Mouse (Mus musculus) liver, adult 2 months (tissue): ENCODE measurements at regions not wholly inside any gene's neighbourhood (a gene's known extent, or its start where the extent isn't known, plus 50 kb on each side); places are given as distances from the start of the nearest gene placed in this dataset.

ENCODE experiments used
- DNase-seq: peaks from one replicate; pipeline ENCODE4 v3.0.0-alpha.2; 2011; ENCODE audit warnings: low read depth, low spot score; ENCODE audit errors: extremely low read depth
- H3K27ac ChIP-seq: fragments of 200-500 bp; replicated peaks from 2 replicates; pipeline ENCODE4 v1.5.1; 2012; ENCODE audit warnings: low read depth, mild to moderate bottlenecking, control low read depth, inconsistent platforms, low read length; ENCODE audit not compliant: insufficient read depth
- H3K27me3 ChIP-seq: fragments of 200-500 bp; 2 replicates; pipeline ENCODE4 v1.6.1; 2012; ENCODE audit warnings: mild to moderate bottlenecking, moderate library complexity, low read length, inconsistent platforms; ENCODE audit not compliant: control insufficient read depth, insufficient read depth
- H3K36me3 ChIP-seq: fragments of 200-500 bp; 2 replicates; pipeline ENCODE4 v1.6.1; 2012; ENCODE audit warnings: low read length, inconsistent platforms; ENCODE audit not compliant: control insufficient read depth, insufficient read depth
- H3K4me1 ChIP-seq: fragments of 200-500 bp; 2 replicates; pipeline ENCODE4 v1.6.1; 2011; ENCODE audit warnings: low read length; ENCODE audit not compliant: control insufficient read depth, insufficient read depth
- H3K4me3 ChIP-seq: fragments of 200-500 bp; 2 replicates; pipeline ENCODE4 v1.5.1; 2011; ENCODE audit warnings: low read depth, mild to moderate bottlenecking, control low read depth, low read length, moderate library complexity; ENCODE audit not compliant: insufficient read depth
- H3K79me2 ChIP-seq: fragments of 200-500 bp; 2 replicates; pipeline ENCODE4 v1.6.1; 2012; ENCODE audit warnings: inconsistent platforms, mild to moderate bottlenecking, low read length, moderate library complexity; ENCODE audit not compliant: control insufficient read depth, insufficient read depth
- H3K9ac ChIP-seq: fragments of 200-500 bp; 2 replicates; pipeline ENCODE4 v1.6.1; 2012; ENCODE audit warnings: low read depth, mild to moderate bottlenecking, control low read depth, inconsistent platforms, low read length
- CTCF ChIP-seq: fragments of 200-500 bp; IDR thresholded peaks from 2 replicates; pipeline ENCODE4 v1.5.1; 2011; ENCODE audit warnings: low read depth, low read length, control low read depth
- POLR2A ChIP-seq: fragments of 200-500 bp; IDR thresholded peaks from 2 replicates; pipeline ENCODE4 v1.6.1; 2011; ENCODE audit warnings: low read length, control low read depth; ENCODE audit not compliant: insufficient read depth; ENCODE audit errors: extremely low read depth
- WGBS: fragments of 180-500 bp; shearing (Covaris S2); methylation state at CpG from one replicate; pipeline ENCODE4 v1.1.7; 2018; 5-methylcytosine and 5-hydroxymethylcytosine counted together

DNA sequence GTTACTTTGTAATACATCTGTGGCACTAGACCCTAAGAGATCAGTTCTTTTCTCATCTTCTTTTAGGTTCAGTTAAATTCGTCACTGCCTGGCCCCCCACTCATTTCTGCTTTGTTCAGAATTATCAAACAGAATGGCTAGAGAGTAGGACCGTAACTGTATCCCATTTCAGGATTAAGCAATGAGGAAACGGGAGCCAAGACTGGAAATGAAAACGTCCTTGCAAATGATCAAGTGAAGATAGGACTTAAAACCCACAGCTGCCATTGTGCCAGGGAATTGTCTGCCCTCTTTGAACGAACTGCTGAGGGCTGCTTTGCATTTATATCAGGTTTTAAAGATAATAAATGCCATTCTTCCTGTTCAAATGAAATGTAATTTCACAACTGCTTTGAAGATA lies 133.7 kb upstream of the Peli2 start:
- TF ChIP-seq POLR2A (no peak), CTCF (no peak)
- Histone ChIP-seq H3K4me1 (peaks cover 3% of the 10 kb centered on the region), H3K79me2 (no peaks in the 10 kb centered on the region), H3K27ac (no peak overlapping the region), H3K9ac (no peak overlapping the region), H3K4me3 (no peak overlapping the region), H3K27me3 (no peaks in the 10 kb centered on the region), H3K36me3 (no peaks in the 10 kb centered on the region)
- WGBS = 11% methylated on average over 5 of the region's 5 CpGs
- DNase-seq = peak; percentile 83

DNA sequence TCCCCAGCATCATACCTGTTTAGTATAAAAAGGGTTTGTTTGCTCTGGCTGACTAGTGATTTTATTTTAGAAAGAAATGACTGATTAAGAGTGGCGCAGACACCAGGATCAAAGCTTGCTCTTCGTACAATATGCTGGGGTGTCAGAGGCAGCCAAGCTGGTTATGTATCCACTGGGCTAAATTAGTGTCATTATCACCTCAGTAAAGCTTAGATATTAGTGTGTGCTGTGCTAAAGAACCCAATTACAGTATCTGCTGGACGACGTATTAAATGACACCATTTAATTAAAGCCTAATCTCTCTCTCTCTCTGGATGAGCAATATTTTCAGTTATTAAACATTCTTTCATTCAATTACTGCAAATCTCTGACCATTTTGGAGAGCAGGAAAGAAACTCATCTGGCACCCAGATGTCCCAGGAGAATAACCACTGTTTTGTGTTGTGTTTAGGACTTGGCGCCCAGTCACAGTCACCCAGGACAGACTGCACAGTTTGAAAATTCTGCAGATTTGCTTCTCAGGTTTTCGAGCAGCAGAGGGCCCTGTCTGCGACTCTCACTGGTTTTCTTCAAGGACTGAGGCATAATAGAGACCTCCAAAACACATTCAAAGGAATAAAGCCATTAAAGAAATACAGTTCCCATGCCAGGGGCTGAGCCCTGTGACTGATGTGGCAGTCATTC lies 133.1 kb upstream of the Peli2 start:
- Histone ChIP-seq H3K4me3 (no peak overlapping the region), H3K36me3 (no peaks in the 10 kb centered on the region), H3K27ac (no peak overlapping the region), H3K4me1 (peaks cover 3% of the 10 kb centered on the region), H3K79me2 (no peaks in the 10 kb centered on the region), H3K9ac (no peak overlapping the region), H3K27me3 (no peaks in the 10 kb centered on the region)
- no peak for DNase-seq
- WGBS = 82% methylated on average over 7 of the region's 7 CpGs
- TF ChIP-seq CTCF (no peak), POLR2A (no peak)

DNA sequence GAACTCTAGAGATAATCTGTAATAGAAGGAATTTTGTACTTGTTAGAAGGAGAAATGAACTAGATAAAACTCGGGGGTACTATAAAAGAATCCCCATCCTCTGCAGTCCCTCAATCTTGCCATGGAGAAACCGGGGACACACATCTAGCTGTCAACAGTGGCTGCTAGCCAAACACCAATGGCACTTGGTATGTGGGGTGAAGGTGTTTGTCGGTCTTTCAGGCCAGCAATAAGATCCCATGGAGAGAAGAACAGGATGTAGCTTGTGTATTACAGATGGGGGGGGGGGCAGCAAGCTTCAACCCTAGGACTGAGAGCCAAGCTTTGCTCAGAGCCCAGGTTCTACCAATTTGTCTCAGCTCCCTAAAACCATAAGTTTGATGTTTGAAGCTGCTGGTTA lies 132.5 kb upstream of the Peli2 start:
- H3K4me1 ChIP-seq = peaks cover 3% of the 10 kb centered on the region
- H3K27ac ChIP-seq = no peak overlapping the region
- no peaks in the 10 kb centered on the region for H3K79me2 ChIP-seq
- H3K4me3 ChIP-seq = no peak overlapping the region
- H3K27me3 ChIP-seq = no peaks in the 10 kb centered on the region
- no peak for DNase-seq
- 70% methylated on average over 3 of the region's 3 CpGs for WGBS
- H3K36me3 ChIP-seq = no peaks in the 10 kb centered on the region
- no peak overlapping the region for H3K9ac ChIP-seq
- TF ChIP-seq CTCF (no peak), POLR2A (no peak)

DNA sequence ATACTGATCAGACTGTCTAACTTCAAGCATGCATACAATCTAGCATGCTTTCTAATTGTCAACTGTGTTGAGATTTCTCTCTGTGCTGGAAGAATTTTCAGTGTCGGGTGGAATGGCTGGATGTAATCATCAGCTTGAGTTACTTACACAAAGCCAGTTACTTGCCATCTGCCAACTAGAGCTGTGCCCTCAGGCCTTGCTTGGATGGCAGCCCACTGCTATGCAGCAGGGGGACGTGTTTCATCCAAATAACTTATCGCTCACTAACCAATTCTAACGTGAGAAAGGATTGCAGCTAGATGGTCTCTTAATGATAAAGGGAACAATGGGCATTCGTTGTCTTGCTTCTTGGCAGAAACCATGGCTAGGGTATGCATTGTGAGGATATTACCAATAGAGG lies 131.3 kb upstream of the Peli2 start:
- 82% methylated on average over 5 of the region's 5 CpGs for WGBS
- H3K4me1 ChIP-seq = peaks cover 3% of the 10 kb centered on the region
- no peak for TF ChIP-seq CTCF
- TF ChIP-seq POLR2A = no peak
- H3K27ac ChIP-seq = no peak overlapping the region
- DNase-seq = no peak
- no peaks in the 10 kb centered on the region for H3K27me3 ChIP-seq
- no peak overlapping the region for H3K9ac ChIP-seq
- no peaks in the 10 kb centered on the region for H3K79me2 ChIP-seq
- no peak overlapping the region for H3K4me3 ChIP-seq
- H3K36me3 ChIP-seq = no peaks in the 10 kb centered on the region

DNA sequence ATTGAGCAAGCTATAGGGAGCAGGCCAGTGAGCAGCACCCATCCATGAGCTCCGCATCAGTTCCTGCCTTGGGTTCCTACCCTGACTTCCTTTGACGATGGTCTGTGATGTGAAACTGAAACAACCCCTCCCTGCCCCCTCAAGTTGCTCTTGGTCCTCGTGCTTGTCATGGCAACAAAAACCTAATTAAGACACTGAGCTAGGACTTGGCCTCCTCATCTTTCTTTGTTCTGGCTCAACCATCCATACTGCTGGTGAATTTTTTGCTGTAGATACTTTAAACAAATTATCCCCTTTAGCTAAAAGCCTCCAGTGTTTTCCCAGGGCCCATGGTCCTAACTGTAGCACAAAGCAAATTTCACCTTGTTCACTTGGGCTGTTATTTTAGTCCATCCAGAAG lies 129.9 kb upstream of the Peli2 start:
- TF ChIP-seq CTCF = no peak
- no peak for TF ChIP-seq POLR2A
- H3K79me2 ChIP-seq = no peaks in the 10 kb centered on the region
- peaks cover 3% of the 10 kb centered on the region for H3K4me1 ChIP-seq
- DNase-seq = no peak
- no peaks in the 10 kb centered on the region for H3K27me3 ChIP-seq
- H3K9ac ChIP-seq = no peak overlapping the region
- H3K27ac ChIP-seq = no peak overlapping the region
- 80% methylated on average over 3 of the region's 3 CpGs for WGBS
- no peaks in the 10 kb centered on the region for H3K36me3 ChIP-seq
- no peak overlapping the region for H3K4me3 ChIP-seq

DNA sequence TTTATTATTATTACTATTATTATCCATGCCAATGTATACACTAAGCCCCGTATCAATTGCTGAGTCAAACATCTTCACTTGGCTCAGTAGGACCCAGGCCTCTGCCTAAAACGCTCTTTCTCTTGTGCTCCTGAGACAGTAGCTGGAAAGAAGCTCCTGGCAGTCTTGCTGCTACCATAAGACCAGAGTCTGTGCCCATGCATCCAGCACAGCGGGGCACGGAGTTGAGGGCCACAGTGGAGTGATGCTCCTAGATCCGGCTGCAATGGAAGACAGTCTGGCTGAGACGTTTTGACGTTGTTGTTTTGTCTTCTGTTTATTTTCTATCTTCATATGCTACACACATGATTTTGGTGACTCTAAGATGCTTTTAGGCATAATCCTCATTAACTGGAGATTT lies 129.1 kb upstream of the Peli2 start:
- 90% methylated on average over 7 of the region's 7 CpGs for WGBS

More for the DNA sequence above, 129.1 kb upstream of the Peli2 start:
- DNase-seq = no peak
- TF ChIP-seq CTCF = no peak
- no peak for TF ChIP-seq POLR2A
- H3K4me3 ChIP-seq = no peak overlapping the region
- H3K36me3 ChIP-seq = no peaks in the 10 kb centered on the region
- no peaks in the 10 kb centered on the region for H3K27me3 ChIP-seq
- H3K4me1 ChIP-seq = peaks cover under 1% of the 10 kb centered on the region
- no peak overlapping the region for H3K27ac ChIP-seq
- H3K79me2 ChIP-seq = no peaks in the 10 kb centered on the region
- no peak overlapping the region for H3K9ac ChIP-seq
